Mouse (Mus musculus) adrenal gland, adult 2 months (tissue): ENCODE data around the gene Gprin1. TPM values are rescaled to one million over a fixed set of nuclear protein-coding genes. Genes with fewer than 3 reads are reported as not detected.

ENCODE experiments used
- polyA plus RNA-seq: library from polyadenylated mRNA; depleted of rRNA; stranded (reverse); fragments of >200 nt; gene quantifications from 2 replicates; pipeline ENCODE4 v1.2.3, GENCODE M21; 2012; rRNA removed
- total RNA-seq, 2 experiments: library from RNA; stranded (reverse); gene quantifications; 2 replicates each; pipeline ENCODE4 v1.2.3; 2021

Gene Gprin1
- total and polyA plus RNA-seq, 3 experiments: 1.9 to 4.3 (median 2.3) TPM

Other genes starting within 250 kb of the Gprin1 start
- gene Simc1, start 246.1 kb downstream of the Gprin1 start, total RNA-seq: 10 to 100 TPM; 14.1 to 17.5 TPM
- gene Simc1, start 246.1 kb downstream of the Gprin1 start, polyA plus RNA-seq: 24.4 and 27.9 TPM in 2 replicates
- gene 4833439L19Rik, start 184.4 kb downstream of the Gprin1 start, total RNA-seq: 100 to 1,000 TPM; 185 to 194 TPM
- gene 4833439L19Rik, start 184.4 kb downstream of the Gprin1 start, polyA plus RNA-seq: 156 and 161 TPM in 2 replicates
- 10 to 100 TPM; 35.4 to 61.7 TPM for gene Arl10, start 174.9 kb downstream of the Gprin1 start, total RNA-seq
- gene Arl10, start 174.9 kb downstream of the Gprin1 start, polyA plus RNA-seq: 62.5 and 69.5 TPM in 2 replicates
- gene Nop16, start 159.8 kb downstream of the Gprin1 start, total RNA-seq: 10 to 100 TPM; 57.9 to 59.3 TPM
- 3.2 and 3.3 TPM in 2 replicates for gene Nop16, start 159.8 kb downstream of the Gprin1 start, polyA plus RNA-seq
- gene Higd2a, start 159.7 kb downstream of the Gprin1 start, total RNA-seq: 100 to 1,000 TPM; 275 to 281 TPM
- gene Higd2a, start 159.7 kb downstream of the Gprin1 start, polyA plus RNA-seq: 169 TPM in 2 replicates
- 100 to 1,000 TPM in 1 of 2 experiments, 10 to 100 TPM in 1; 73.6 to 190 TPM for gene Cltb, start 138.5 kb downstream of the Gprin1 start, total RNA-seq
- gene Cltb, start 138.5 kb downstream of the Gprin1 start, polyA plus RNA-seq: 60.3 and 70.6 TPM in 2 replicates
- 10 to 100 TPM; 79.4 to 82.3 TPM for gene Faf2, start 128.1 kb downstream of the Gprin1 start, total RNA-seq
- gene Faf2, start 128.1 kb downstream of the Gprin1 start, polyA plus RNA-seq: 15.7 and 21.0 TPM in 2 replicates
- 100 to 1,000 TPM; 114 to 119 TPM for gene Rnf44, start 56.0 kb downstream of the Gprin1 start, total RNA-seq
- gene Rnf44, start 56.0 kb downstream of the Gprin1 start, polyA plus RNA-seq: 511 and 555 TPM in 2 replicates
- under 1 TPM in 1 of 2 experiments, not detected in 1; 0.06 TPM for gene Cdhr2, start 48.4 kb downstream of the Gprin1 start, total RNA-seq
- not detected in 2 replicates for gene Cdhr2, start 48.4 kb downstream of the Gprin1 start, polyA plus RNA-seq
- gene Sncb, start 16.7 kb upstream of the Gprin1 start, total RNA-seq: 1 to 10 TPM; 1.5 to 2.0 TPM
- gene Sncb, start 16.7 kb upstream of the Gprin1 start, polyA plus RNA-seq: 2.2 and 5.4 TPM in 2 replicates
- not detected for gene Eif4e1b, start 34.1 kb upstream of the Gprin1 start, total RNA-seq
- gene Eif4e1b, start 34.1 kb upstream of the Gprin1 start, polyA plus RNA-seq: not detected in 2 replicates
- gene Tspan17, start 39.5 kb upstream of the Gprin1 start, total RNA-seq: 10 to 100 TPM; 36.0 to 42.7 TPM
- 31.1 and 34.0 TPM in 2 replicates for gene Tspan17, start 39.5 kb upstream of the Gprin1 start, polyA plus RNA-seq
- gene Unc5a, start 199.5 kb upstream of the Gprin1 start, total RNA-seq: 1 to 10 TPM; 7.2 to 9.1 TPM
- 26.5 and 27.9 TPM in 2 replicates for gene Unc5a, start 199.5 kb upstream of the Gprin1 start, polyA plus RNA-seq